Mouse (Mus musculus): ENCODE measurements around the gene Cxcr5. TPM values are rescaled to one million over a fixed set of nuclear protein-coding genes. Genes with fewer than 3 reads are reported as not detected.

Gene Cxcr5
- total RNA-seq, 2 experiments from 2014 or later: not detected

- DNase-seq (ENCODE audit: low spot score): peak; percentile 0
Observed at GRCm38 (mm10) chr9:44482112-44482511, 79.6 kb downstream of the Cxcr5 start.

GRCm38 (mm10) chr9:44479628-44480428, 81.8 kb downstream of the Cxcr5 start:
- peak; percentile 96 for DNase-seq (ENCODE audit: low spot score)

- DNase-seq (ENCODE audit: low spot score): peak; percentile 84
Observed at GRCm38 (mm10) chr9:44478959-44479605, 82.6 kb downstream of the Cxcr5 start.

- peak; percentile 60 for DNase-seq (ENCODE audit: low spot score)
Observed at GRCm38 (mm10) chr9:44478229-44478921, 83.3 kb downstream of the Cxcr5 start.

GRCm38 (mm10) chr9:44477339-44478228, 84.1 kb downstream of the Cxcr5 start:
- peak; percentile 82 for DNase-seq (ENCODE audit: low spot score)

GRCm38 (mm10) chr9:44475936-44476335, 85.7 kb downstream of the Cxcr5 start:
- DNase-seq (ENCODE audit: low spot score): peak; percentile 2

GRCm38 (mm10) chr9:44474327-44474726, 87.3 kb downstream of the Cxcr5 start:
- peak; percentile 93 for DNase-seq (ENCODE audit: low spot score)

- peak; percentile 1 for DNase-seq (ENCODE audit: low spot score)
Observed at GRCm38 (mm10) chr9:44473184-44473583, 88.5 kb downstream of the Cxcr5 start.

GRCm38 (mm10) chr9:44468800-44469199, 92.9 kb downstream of the Cxcr5 start:
- DNase-seq (ENCODE audit: low spot score): no peak

- no peak for DNase-seq (ENCODE audit: low spot score)
Observed at GRCm38 (mm10) chr9:44468224-44468623, 93.5 kb downstream of the Cxcr5 start.

- no peak for DNase-seq (ENCODE audit: low spot score)
Observed at GRCm38 (mm10) chr9:44461950-44462349, 99.7 kb downstream of the Cxcr5 start.

Other genes with a start within 250 kb of the Cxcr5 start
- 10 to 100 TPM; 14.1 to 14.8 TPM for gene C2cd2l, start 241.6 kb downstream of the Cxcr5 start, total RNA-seq (2021)
- gene Dpagt1, start 235.9 kb downstream of the Cxcr5 start, total RNA-seq (2021): 10 to 100 TPM; 13.2 to 13.4 TPM
- 10 to 100 TPM in 1 of 2 experiments, 1 to 10 TPM in 1; 7.8 to 10.4 TPM for gene H2afx, start 227.2 kb downstream of the Cxcr5 start, total RNA-seq (2021)
- gene Hmbs, start 217.6 kb downstream of the Cxcr5 start, total RNA-seq (2021): 10 to 100 TPM; 20.8 to 24.7 TPM
- gene Vps11, start 200.2 kb downstream of the Cxcr5 start, total RNA-seq (2021): 10 to 100 TPM; 17.7 to 17.8 TPM
- gene Hyou1, start 182.4 kb downstream of the Cxcr5 start, total RNA-seq (2021): 10 to 100 TPM; 23.0 to 25.0 TPM
- 100 to 1,000 TPM in 1 of 2 experiments, 10 to 100 TPM in 1; 86.0 to 147 TPM for gene Slc37a4, start 165.0 kb downstream of the Cxcr5 start, total RNA-seq (2021)
- 100 to 1,000 TPM; 772 to 880 TPM for gene Rps25, start 154.7 kb downstream of the Cxcr5 start, total RNA-seq (2021)
- gene Trappc4, start 154.3 kb downstream of the Cxcr5 start, total RNA-seq (2021): 10 to 100 TPM; 16.9 to 20.4 TPM
- gene Ccdc84, start 143.3 kb downstream of the Cxcr5 start, total RNA-seq (2021): 1 to 10 TPM; 3.5 to 4.1 TPM
- not detected for gene Foxr1, start 120.7 kb downstream of the Cxcr5 start, total RNA-seq (2021)
- gene Upk2, start 106.9 kb downstream of the Cxcr5 start, total RNA-seq (2021): under 1 TPM; 0.43 to 0.83 TPM
- 10 to 100 TPM; 36.0 to 36.6 TPM for gene Bcl9l, start 79.1 kb downstream of the Cxcr5 start, total RNA-seq (2021)
- 10 to 100 TPM; 68.4 to 69.8 TPM for gene Ddx6, start 43.0 kb upstream of the Cxcr5 start, total RNA-seq (2021)
- not detected for gene Treh, start 111.4 kb upstream of the Cxcr5 start, total RNA-seq (2021)
- 10 to 100 TPM; 29.0 to 35.9 TPM for gene Phldb1, start 173.3 kb upstream of the Cxcr5 start, total RNA-seq (2021)
- 10 to 100 TPM; 70.7 to 81.5 TPM for gene Arcn1, start 206.0 kb upstream of the Cxcr5 start, total RNA-seq (2021)
- gene Ift46, start 206.0 kb upstream of the Cxcr5 start, total RNA-seq (2021): 10 to 100 TPM; 23.3 to 27.5 TPM
- 1 to 10 TPM; 4.2 to 6.5 TPM for gene Tmem25, start 237.4 kb upstream of the Cxcr5 start, total RNA-seq (2021)
- gene Ttc36, start 241.2 kb upstream of the Cxcr5 start, total RNA-seq (2021): under 1 TPM in 1 of 2 experiments, not detected in 1; 0.80 TPM

All from gastrocnemius, adult 18-20 months (tissue).